Mouse (Mus musculus): ENCODE results near the gene 3100002H09Rik. TPM values are rescaled to one million over a fixed set of nuclear protein-coding genes. Genes with fewer than 3 reads are reported as not detected.

3100002H09Rik gene
- polyA plus RNA-seq, 1 experiment from 2014 or later = 0.32 TPM

DNA sequence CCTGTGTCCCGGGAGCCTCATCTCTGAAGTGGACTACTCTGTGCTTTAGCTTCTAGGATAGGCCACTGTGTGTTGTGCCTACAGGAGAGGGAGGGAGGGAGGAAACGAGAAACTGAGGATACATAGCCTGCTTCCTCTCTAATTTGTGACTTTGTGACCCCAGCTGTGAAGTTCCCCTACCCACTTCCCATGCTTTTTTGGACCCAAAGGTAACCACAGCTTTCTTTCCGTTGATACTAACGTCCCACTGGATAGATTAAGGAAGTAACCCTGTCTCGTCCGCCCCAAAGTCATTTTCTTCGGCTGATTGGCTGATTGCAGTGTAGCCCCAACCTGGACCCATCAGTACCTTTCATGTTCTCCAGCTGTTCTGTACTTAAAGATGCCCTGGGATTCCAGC, 29.9 kb downstream of the 3100002H09Rik start:
- no peak overlapping the region for H3K27ac ChIP-seq (ENCODE audit: low read depth, low read length)
- H3K9ac ChIP-seq (replicated peaks; ENCODE audit: low read depth, low read length) = no peak overlapping the region
- H3K9me3 ChIP-seq (ENCODE audit: control insufficient read depth, low read length) = no peaks in the 10 kb centered on the region
- no peak overlapping the region for H3K4me2 ChIP-seq (ENCODE audit: low read depth, low read length)
- no peaks in the 10 kb centered on the region for H3K36me3 ChIP-seq (ENCODE audit: control insufficient read depth, insufficient read depth, low read length)
- no peak overlapping the region for H3K4me3 ChIP-seq (ENCODE audit: low read depth, low read length)
- peaks cover 19% of the 10 kb centered on the region for H3K27me3 ChIP-seq (ENCODE audit: control insufficient read depth, insufficient read depth, low read length)
- 83% methylated on average over 7 of the region's 7 CpGs for WGBS
- peaks cover 4% of the 10 kb centered on the region; the same call in 1 of the 2 replicates for H3K4me1 ChIP-seq (ENCODE audit: control insufficient read depth, insufficient read depth, low read length)
- no peak for ATAC-seq (ENCODE audit: low read depth)

DNA sequence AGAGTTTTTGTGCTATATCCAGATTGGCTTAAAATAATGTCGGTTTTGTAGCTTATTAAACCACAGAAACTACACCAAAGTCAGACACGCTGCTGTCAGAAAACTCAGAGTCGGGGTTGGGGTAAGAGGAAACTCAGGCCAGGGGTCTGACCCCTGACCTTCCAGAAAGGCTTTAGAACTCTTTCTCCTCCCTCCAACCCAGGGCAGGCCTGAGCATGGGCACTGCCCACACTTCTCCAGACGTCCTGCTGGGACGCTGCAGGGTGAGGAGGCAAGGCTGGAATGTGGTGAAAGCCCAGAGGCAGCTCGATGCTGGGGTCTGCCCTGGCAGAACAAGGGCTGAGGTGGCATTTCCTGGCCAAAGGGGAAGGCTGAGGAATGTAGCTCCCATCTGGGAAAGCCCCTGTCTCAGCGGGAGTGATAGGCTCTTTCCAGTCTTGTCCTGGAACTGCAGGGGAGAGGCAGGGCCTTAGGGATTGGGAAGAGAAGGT, 34.6 kb downstream of the 3100002H09Rik start:
- no peak for ATAC-seq (ENCODE audit: low read depth)
- Histone ChIP-seq H3K36me3 (ENCODE audit: control insufficient read depth, insufficient read depth, low read length) (no peaks in the 10 kb centered on the region), H3K9ac (replicated peaks; ENCODE audit: low read depth, low read length) (no peak overlapping the region), H3K4me1 (ENCODE audit: control insufficient read depth, insufficient read depth, low read length) (peaks cover 16% of the 10 kb centered on the region; the same call in 1 of the 2 replicates), H3K4me3 (ENCODE audit: low read depth, low read length) (peak overlapping the region; percentile 38), H3K4me2 (ENCODE audit: low read depth, low read length) (peak overlapping the region; percentile 82), H3K27me3 (ENCODE audit: control insufficient read depth, insufficient read depth, low read length) (peaks cover 18% of the 10 kb centered on the region), H3K27ac (ENCODE audit: low read depth, low read length) (no peak overlapping the region), H3K9me3 (ENCODE audit: control insufficient read depth, low read length) (no peaks in the 10 kb centered on the region)
- 4% methylated on average over 7 of the region's 7 CpGs for WGBS

DNA sequence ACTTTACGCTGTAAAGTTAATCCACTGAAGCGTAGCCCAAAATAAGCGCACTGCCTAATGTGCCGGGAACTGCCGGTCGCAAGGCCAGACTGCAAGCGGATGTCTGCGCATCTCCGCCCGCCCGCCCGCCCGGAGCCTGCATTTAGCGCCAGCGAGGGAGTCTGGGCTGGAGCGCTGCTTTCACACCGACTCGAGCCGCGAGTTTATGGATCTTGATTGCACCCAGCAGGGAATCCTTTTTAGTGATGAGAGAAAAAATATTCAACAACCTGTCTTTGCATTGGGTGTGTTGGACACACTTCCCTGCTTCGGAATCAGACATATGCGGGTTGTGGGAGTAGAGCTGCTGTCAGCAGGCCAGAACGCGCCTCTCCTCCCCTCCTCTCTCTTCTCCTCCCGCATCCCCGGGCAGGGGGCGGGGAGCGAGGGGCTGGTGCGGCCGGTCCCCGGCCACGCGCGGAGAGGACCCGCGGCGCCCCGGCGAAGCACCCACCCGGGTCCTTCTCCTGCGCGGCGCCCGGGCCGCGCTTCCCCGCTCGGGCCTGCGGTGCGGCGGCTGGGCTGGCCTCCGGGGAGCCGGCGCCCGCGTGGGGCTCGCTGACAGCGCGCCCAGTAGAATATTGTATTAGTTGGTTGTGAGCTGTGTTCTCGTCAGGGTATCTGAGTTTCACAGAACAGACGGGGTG, 35.2 kb downstream of the 3100002H09Rik start:
- peak overlapping the region; percentile 55 for H3K9ac ChIP-seq (replicated peaks; ENCODE audit: low read depth, low read length)
- peak overlapping the region; percentile 38 for H3K4me3 ChIP-seq (ENCODE audit: low read depth, low read length)
- under 1% methylated on average over 60 of the region's 61 CpGs for WGBS
- H3K4me1 ChIP-seq (ENCODE audit: control insufficient read depth, insufficient read depth, low read length) = peaks cover 16% of the 10 kb centered on the region; the same call in 1 of the 2 replicates
- ATAC-seq (ENCODE audit: low read depth) = peak; percentile 47; the same call in 1 of the 2 replicates
- H3K9me3 ChIP-seq (ENCODE audit: control insufficient read depth, low read length) = no peaks in the 10 kb centered on the region
- no peaks in the 10 kb centered on the region for H3K36me3 ChIP-seq (ENCODE audit: control insufficient read depth, insufficient read depth, low read length)
- no peak overlapping the region for H3K27ac ChIP-seq (ENCODE audit: low read depth, low read length)
- H3K4me2 ChIP-seq (ENCODE audit: low read depth, low read length) = peak overlapping the region; percentile 82
- peaks cover 18% of the 10 kb centered on the region for H3K27me3 ChIP-seq (ENCODE audit: control insufficient read depth, insufficient read depth, low read length)

DNA sequence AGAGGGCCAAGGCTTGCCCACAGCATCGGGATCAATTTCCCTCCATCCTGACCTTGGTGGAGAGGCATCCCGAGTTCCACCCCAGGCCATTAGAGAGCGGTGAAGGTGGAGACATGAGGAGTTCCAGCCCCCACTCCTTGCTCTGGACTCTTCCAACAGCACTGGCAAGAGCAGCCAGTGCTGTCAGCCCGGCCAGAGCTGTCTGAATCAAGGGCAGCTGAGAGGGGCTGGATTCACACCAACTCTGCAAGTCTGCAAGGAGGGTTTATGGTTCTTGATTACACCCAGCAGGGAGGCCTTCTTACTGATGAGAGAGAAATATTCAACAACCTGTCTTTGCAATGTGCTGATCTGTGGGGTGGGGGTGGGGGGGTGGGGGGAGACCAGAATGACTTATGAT, 37.0 kb downstream of the 3100002H09Rik start:
- ATAC-seq (ENCODE audit: low read depth) = no peak
- H3K27me3 ChIP-seq (ENCODE audit: control insufficient read depth, insufficient read depth, low read length) = peaks cover 18% of the 10 kb centered on the region

DNA sequence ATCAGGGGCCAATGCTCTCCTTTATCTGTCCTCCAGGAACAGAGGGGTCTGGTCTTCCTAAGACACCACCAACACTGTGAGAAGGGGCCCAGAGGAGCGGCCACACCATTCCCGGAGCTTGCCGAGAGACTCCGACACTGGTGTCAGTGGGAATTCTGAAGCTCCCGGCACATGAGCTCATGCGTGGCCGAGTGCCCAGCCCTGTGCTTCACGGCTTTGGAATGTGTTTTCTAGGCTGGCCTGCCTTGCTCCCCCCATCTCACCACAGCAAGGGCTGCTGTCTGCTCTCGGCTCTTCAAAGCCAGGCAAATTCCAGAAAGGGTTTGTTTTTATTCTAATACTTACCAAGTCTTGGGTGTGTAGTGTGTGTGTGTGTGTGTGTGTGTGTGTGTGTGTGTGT, 39.6 kb downstream of the 3100002H09Rik start:
- Histone ChIP-seq H3K27ac (ENCODE audit: low read depth, low read length) (no peak overlapping the region), H3K4me3 (ENCODE audit: low read depth, low read length) (no peak overlapping the region), H3K36me3 (ENCODE audit: control insufficient read depth, insufficient read depth, low read length) (no peaks in the 10 kb centered on the region), H3K27me3 (ENCODE audit: control insufficient read depth, insufficient read depth, low read length) (peaks cover 7% of the 10 kb centered on the region), H3K9ac (replicated peaks; ENCODE audit: low read depth, low read length) (no peak overlapping the region), H3K4me1 (ENCODE audit: control insufficient read depth, insufficient read depth, low read length) (peaks cover 14% of the 10 kb centered on the region; the same call in 1 of the 2 replicates), H3K4me2 (ENCODE audit: low read depth, low read length) (no peak overlapping the region), H3K9me3 (ENCODE audit: control insufficient read depth, low read length) (no peaks in the 10 kb centered on the region)
- no peak for ATAC-seq (ENCODE audit: low read depth)
- WGBS = 77% methylated on average over 9 of the region's 9 CpGs

More for the DNA sequence above, 37.0 kb downstream of the 3100002H09Rik start:
- 42% methylated on average over 4 of the region's 4 CpGs for WGBS
- H3K27ac ChIP-seq (ENCODE audit: low read depth, low read length) = no peak overlapping the region
- H3K36me3 ChIP-seq (ENCODE audit: control insufficient read depth, insufficient read depth, low read length) = no peaks in the 10 kb centered on the region
- no peak overlapping the region for H3K4me2 ChIP-seq (ENCODE audit: low read depth, low read length)
- no peak overlapping the region for H3K9ac ChIP-seq (replicated peaks; ENCODE audit: low read depth, low read length)
- H3K4me3 ChIP-seq (ENCODE audit: low read depth, low read length) = no peak overlapping the region
- peaks cover 16% of the 10 kb centered on the region; the same call in 1 of the 2 replicates for H3K4me1 ChIP-seq (ENCODE audit: control insufficient read depth, insufficient read depth, low read length)
- H3K9me3 ChIP-seq (ENCODE audit: control insufficient read depth, low read length) = no peaks in the 10 kb centered on the region

DNA sequence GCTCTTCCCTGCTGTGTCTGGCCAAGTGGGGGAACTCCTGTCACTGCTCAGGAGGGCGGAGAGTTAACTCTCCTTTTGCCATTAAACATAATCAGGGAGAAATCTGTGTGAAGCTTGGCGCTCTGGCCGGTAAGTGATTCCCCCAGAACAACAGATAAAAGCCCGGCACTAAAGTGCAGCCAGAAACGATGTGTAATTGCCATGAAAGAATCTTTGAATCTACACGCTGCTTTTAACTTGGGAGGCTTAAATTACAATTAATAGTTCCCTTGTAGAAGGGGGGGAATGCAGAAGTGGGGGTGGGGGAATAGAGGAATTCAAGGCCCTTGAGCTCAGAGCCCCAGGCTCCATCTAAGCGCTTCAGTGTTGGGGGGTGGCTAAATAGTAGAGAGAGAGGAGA, 40.9 kb downstream of the 3100002H09Rik start:
- peaks cover 8% of the 10 kb centered on the region for H3K27me3 ChIP-seq (ENCODE audit: control insufficient read depth, insufficient read depth, low read length)
- H3K9ac ChIP-seq (replicated peaks; ENCODE audit: low read depth, low read length) = no peak overlapping the region
- H3K4me2 ChIP-seq (ENCODE audit: low read depth, low read length) = no peak overlapping the region
- peaks cover 3% of the 10 kb centered on the region; the same call in 1 of the 2 replicates for H3K4me1 ChIP-seq (ENCODE audit: control insufficient read depth, insufficient read depth, low read length)
- ATAC-seq (ENCODE audit: low read depth) = no peak
- WGBS = 13% methylated on average over 7 of the region's 7 CpGs
- H3K36me3 ChIP-seq (ENCODE audit: control insufficient read depth, insufficient read depth, low read length) = no peaks in the 10 kb centered on the region
- no peaks in the 10 kb centered on the region for H3K9me3 ChIP-seq (ENCODE audit: control insufficient read depth, low read length)
- no peak overlapping the region for H3K4me3 ChIP-seq (ENCODE audit: low read depth, low read length)
- H3K27ac ChIP-seq (ENCODE audit: low read depth, low read length) = no peak overlapping the region

DNA sequence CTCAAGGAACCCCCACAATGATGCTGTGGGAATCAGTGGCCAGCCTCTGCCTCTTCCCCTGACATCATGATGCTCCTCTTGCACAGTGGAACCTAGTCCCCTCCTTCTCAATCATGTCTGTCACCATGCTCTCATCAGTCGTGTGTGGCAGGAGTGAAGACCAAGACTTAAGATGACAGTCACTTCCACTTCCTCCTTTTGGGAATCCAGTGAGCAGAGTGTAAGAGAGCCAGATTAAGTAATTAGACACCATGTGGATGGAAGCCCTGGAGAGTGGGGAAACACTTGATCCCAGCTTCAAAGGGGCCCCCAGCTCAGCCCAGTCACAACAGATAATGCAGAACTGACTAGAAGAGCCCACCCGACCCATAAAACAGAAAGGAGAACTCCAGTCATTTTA, 47.2 kb downstream of the 3100002H09Rik start:
- no peaks in the 10 kb centered on the region for H3K4me1 ChIP-seq (ENCODE audit: control insufficient read depth, insufficient read depth, low read length)
- 51% methylated on average over 2 of the region's 2 CpGs for WGBS
- no peak overlapping the region for H3K27ac ChIP-seq (ENCODE audit: low read depth, low read length)
- H3K4me2 ChIP-seq (ENCODE audit: low read depth, low read length) = no peak overlapping the region
- ATAC-seq (ENCODE audit: low read depth) = no peak
- H3K9ac ChIP-seq (replicated peaks; ENCODE audit: low read depth, low read length) = no peak overlapping the region
- no peak overlapping the region for H3K4me3 ChIP-seq (ENCODE audit: low read depth, low read length)
- no peaks in the 10 kb centered on the region for H3K9me3 ChIP-seq (ENCODE audit: control insufficient read depth, low read length)
- H3K27me3 ChIP-seq (ENCODE audit: control insufficient read depth, insufficient read depth, low read length) = 0 out of 2 replicates have a peak, but pooled peaks cover 2% of the 10 kb centered on the region
- no peaks in the 10 kb centered on the region for H3K36me3 ChIP-seq (ENCODE audit: control insufficient read depth, insufficient read depth, low read length)

DNA sequence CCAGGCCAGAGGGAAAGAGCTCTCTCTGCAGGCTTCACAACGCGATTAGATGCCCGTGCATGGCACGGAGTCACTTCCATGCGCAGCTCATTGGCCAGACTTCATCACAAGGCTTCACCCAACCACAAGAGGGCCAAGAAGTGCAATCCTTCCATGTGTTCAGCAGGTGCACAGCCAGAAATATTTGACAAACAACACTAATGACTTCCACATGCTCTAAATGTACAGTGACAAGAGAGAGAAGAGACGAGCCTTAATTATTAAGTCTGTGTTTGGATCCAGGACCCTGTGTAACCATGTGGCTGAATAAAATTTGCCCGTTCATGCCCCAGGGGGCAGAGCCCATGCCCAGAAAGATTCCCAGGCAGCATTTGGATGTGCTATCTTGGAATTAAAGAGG, 47.9 kb downstream of the 3100002H09Rik start:
- H3K4me2 ChIP-seq (ENCODE audit: low read depth, low read length) = no peak overlapping the region
- H3K36me3 ChIP-seq (ENCODE audit: control insufficient read depth, insufficient read depth, low read length) = no peaks in the 10 kb centered on the region
- H3K27me3 ChIP-seq (ENCODE audit: control insufficient read depth, insufficient read depth, low read length) = 0 out of 2 replicates have a peak, but pooled peaks cover 2% of the 10 kb centered on the region
- no peak overlapping the region for H3K27ac ChIP-seq (ENCODE audit: low read depth, low read length)
- H3K9ac ChIP-seq (replicated peaks; ENCODE audit: low read depth, low read length) = no peak overlapping the region
- no peak overlapping the region for H3K4me3 ChIP-seq (ENCODE audit: low read depth, low read length)
- H3K9me3 ChIP-seq (ENCODE audit: control insufficient read depth, low read length) = no peaks in the 10 kb centered on the region
- ATAC-seq (ENCODE audit: low read depth) = no peak; the same call in 1 of the 2 replicates
- 44% methylated on average over 7 of the region's 7 CpGs for WGBS
- H3K4me1 ChIP-seq (ENCODE audit: control insufficient read depth, insufficient read depth, low read length) = no peaks in the 10 kb centered on the region

All from neural tube, embryonic 14.5 days (tissue).